10 mouse cellular contexts compared by ENCODE assay signal in the genomic region with DNA sequence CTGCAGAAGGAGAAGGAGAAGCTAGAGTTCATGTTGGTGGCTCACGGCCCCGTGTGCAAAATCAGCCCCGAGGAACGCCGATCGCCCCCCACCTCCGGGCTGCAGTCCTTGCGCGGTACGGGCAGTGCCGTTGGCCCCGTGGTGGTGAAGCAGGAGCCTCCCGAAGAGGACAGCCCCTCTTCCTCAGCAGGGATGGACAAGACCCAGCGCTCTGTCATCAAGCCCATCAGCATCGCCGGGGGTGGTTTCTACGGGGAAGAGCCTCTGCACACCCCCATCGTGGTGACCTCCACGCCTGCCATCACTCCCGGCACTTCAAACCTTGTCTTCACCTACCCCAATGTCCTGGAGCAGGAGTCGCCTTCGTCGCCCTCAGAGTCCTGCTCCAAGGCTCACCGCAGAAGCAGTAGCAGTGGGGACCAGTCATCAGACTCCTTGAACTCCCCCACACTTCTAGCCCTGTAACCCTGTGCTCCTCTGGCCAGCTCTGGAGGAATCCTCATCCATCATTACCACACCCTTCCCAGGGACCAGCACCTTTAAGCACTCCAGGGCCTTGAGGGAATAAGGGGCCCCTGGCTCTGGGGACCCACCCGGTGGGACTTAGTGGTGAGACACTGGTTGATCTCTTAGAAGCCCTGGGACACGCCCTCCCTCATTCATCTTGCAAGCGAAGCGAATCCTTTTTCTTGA. TPM values are rescaled to one million over a fixed set of nuclear protein-coding genes. Genes with fewer than 3 reads are reported as not detected.
A peak's percentile ranks its signal among the peaks of the same experiment; 100 is the strongest.
DNase-seq lines count a peak whose midpoint lies in the region; ATAC-seq and TF ChIP-seq lines count a peak whose summit lies in the region.
"Had no signal": no experiment of that assay in that cellular context is flagged by ENCODE, and none has a peak within 500 bp of the region (broad histone marks: within the 10 kb centered on the region; RNA-seq: fewer than 3 reads in every experiment).

No protein-coding gene starts in this region.

- H3K36me3 ChIP-seq in lung, embryonic 14.5 days (ENCODE audit: insufficient read depth), result peaks cover 34% of the 10 kb centered on the region
- H3K36me3 ChIP-seq in hindbrain, embryonic 11.5 days (ENCODE audit: control insufficient read depth, insufficient read depth, low read length), result no peaks in the 10 kb centered on the region
- no peaks in the 10 kb centered on the region for H3K36me3 ChIP-seq in midbrain, embryonic 10.5 days
- H3K36me3 ChIP-seq in neural tube, embryonic 15.5 days, result no peaks in the 10 kb centered on the region

- H3K4me2 ChIP-seq in lung, embryonic 14.5 days, result no peak overlapping the region
- H3K4me2 ChIP-seq in hindbrain, embryonic 11.5 days (replicated peaks; ENCODE audit: low read depth, low read length), result peak overlapping the region; percentile 33
- peak overlapping the region; percentile 48 for H3K4me2 ChIP-seq in neural tube, embryonic 15.5 days

- H3K27ac ChIP-seq in lung, embryonic 14.5 days (ENCODE audit: low read depth), result no peak overlapping the region
- H3K27ac ChIP-seq in hindbrain, embryonic 11.5 days (ENCODE audit: low read depth, low read length), result no peak overlapping the region
- peak overlapping the region; percentile 76 for H3K27ac ChIP-seq in midbrain, embryonic 10.5 days (replicated peaks)
- no peak overlapping the region for H3K27ac ChIP-seq in neural tube, embryonic 15.5 days (replicated peaks)

- ATAC-seq in lung, embryonic 14.5 days (ENCODE audit: insufficient read depth), result peak; percentile 38; the same call in 1 of the 2 replicates
- ATAC-seq in hindbrain, embryonic 11.5 days (ENCODE audit: low FRiP score), result peak; percentile 30; the same call in 1 of the 2 replicates
- no peak for ATAC-seq in neural tube, embryonic 15.5 days (ENCODE audit: low FRiP score)

- no peaks in the 10 kb centered on the region for H3K9me3 ChIP-seq in lung, embryonic 14.5 days (ENCODE audit: low read depth, low read length)
- H3K9me3 ChIP-seq in hindbrain, embryonic 11.5 days (ENCODE audit: control insufficient read depth, low read length), result no peaks in the 10 kb centered on the region
- H3K9me3 ChIP-seq in midbrain, embryonic 10.5 days (replicated peaks), result no peaks in the 10 kb centered on the region
- H3K9me3 ChIP-seq in neural tube, embryonic 15.5 days (replicated peaks), result no peaks in the 10 kb centered on the region

- H3K9ac ChIP-seq in lung, embryonic 14.5 days, result no peak overlapping the region
- no peak overlapping the region for H3K9ac ChIP-seq in hindbrain, embryonic 11.5 days (ENCODE audit: low read depth, low read length)
- H3K9ac ChIP-seq in neural tube, embryonic 15.5 days (replicated peaks), result 0 out of 2 replicates have a peak overlapping the region, but pooled peaks have one; percentile 1

- WGBS in lung, embryonic 14.5 days, result 56% methylated on average over 28 of the region's 28 CpGs
- WGBS in hindbrain, embryonic 11.5 days, result 60% methylated on average over 27 of the region's 28 CpGs
- WGBS in midbrain, embryonic 10.5 days, result 63% methylated on average over 28 of the region's 28 CpGs
- WGBS in neural tube, embryonic 15.5 days, result 68% methylated on average over 28 of the region's 28 CpGs

- H3K4me3 ChIP-seq in lung, embryonic 14.5 days (ENCODE audit: low read depth, low read length), result no peak overlapping the region
- peak overlapping the region; percentile 14; the same call in 1 of the 2 replicates for H3K4me3 ChIP-seq in hindbrain, embryonic 11.5 days (ENCODE audit: low read depth, low read length)
- H3K4me3 ChIP-seq in midbrain, embryonic 10.5 days, result peak overlapping the region; percentile 39
- 0 out of 2 replicates have a peak overlapping the region, but pooled peaks have one; percentile 9 for H3K4me3 ChIP-seq in neural tube, embryonic 15.5 days (replicated peaks)

- no peak for DNase-seq in lung, embryonic 14.5 days
- DNase-seq in lung, adult 18-20 months, result no peak
- peak; percentile 50 for DNase-seq in hindbrain, embryonic 11.5 days (ENCODE audit: low spot score)
- DNase-seq in midbrain, embryonic 10.5 days (ENCODE audit: low spot score), result peak; percentile 57
- DNase-seq in layer of hippocampus, postnatal 25 days (ENCODE audit: extremely low spot score in 1 of 2, low spot score in 1 of 2), result no peak
- no peak for DNase-seq in adrenal gland, postnatal 36 days
- DNase-seq: gastrocnemius, postnatal 14 days; heart, postnatal 14 days; thymus, adult 2 months had no signal

- no peak for TF ChIP-seq CTCF in lung, embryonic 14.5 days (IDR thresholded peaks at IDR 0.05; ENCODE audit: low read depth)

- no peaks in the 10 kb centered on the region for H3K27me3 ChIP-seq in lung, embryonic 14.5 days (ENCODE audit: insufficient read depth, low read length)
- H3K27me3 ChIP-seq in hindbrain, embryonic 11.5 days (ENCODE audit: control insufficient read depth, insufficient read depth, low read length), result no peaks in the 10 kb centered on the region
- peaks cover 45% of the 10 kb centered on the region for H3K27me3 ChIP-seq in midbrain, embryonic 10.5 days (ENCODE audit: low read depth, poor library complexity, severe bottlenecking)
- no peaks in the 10 kb centered on the region for H3K27me3 ChIP-seq in neural tube, embryonic 15.5 days (replicated peaks)

- H3K4me1 ChIP-seq in lung, embryonic 14.5 days (ENCODE audit: insufficient read depth), result no peaks in the 10 kb centered on the region
- peaks cover 10% of the 10 kb centered on the region for H3K4me1 ChIP-seq in hindbrain, embryonic 11.5 days (replicated peaks; ENCODE audit: control insufficient read depth, insufficient read depth, low read length)
- peaks cover 50% of the 10 kb centered on the region for H3K4me1 ChIP-seq in midbrain, embryonic 10.5 days
- peaks cover 6% of the 10 kb centered on the region for H3K4me1 ChIP-seq in neural tube, embryonic 15.5 days

RNA-seq across cellular contexts. Expression of a gene that starts 17.3 kb away (rescaled TPM):
- 3.9 and 4.0 TPM in 2 replicates for polyA plus RNA-seq in lung, embryonic 14.5 days (2014; fragmentation: Nextera tagmentation; extraction: Ambion mirVana)
- polyA plus RNA-seq in hindbrain, embryonic 11.5 days (2014; fragmentation: Nextera tagmentation; extraction: Ambion mirVana), result 0.67 and 1.1 TPM in 2 replicates
- polyA plus RNA-seq in midbrain, embryonic 10.5 days (2016; fragmentation: Nextera tagmentation; extraction: Ambion mirVana), result 0.40 and 0.41 TPM in 2 replicates
- 0.72 and 1.7 TPM in 2 replicates for polyA plus RNA-seq in neural tube, embryonic 15.5 days (2015; fragmentation: Nextera tagmentation; extraction: Ambion mirVana)
- 10 to 100 TPM; 47.6 to 48.4 TPM for total RNA-seq in layer of hippocampus, postnatal 25 days (2021)
- total RNA-seq in adrenal gland, postnatal 36 days (2021), result 100 to 1,000 TPM; 450 to 501 TPM

Comparison
In these comparisons a context has a peak if more than half of its experiments do, and no peak if none do; other contexts are left out.
1. DNase-seq: peak in hindbrain, embryonic 11.5 days (single experiment) and midbrain, embryonic 10.5 days (single experiment); none in lung, embryonic 14.5 days (single experiment), lung, adult 18-20 months (0 of 2), layer of hippocampus, postnatal 25 days (0 of 2) and adrenal gland, postnatal 36 days (0 of 2).